Mouse (Mus musculus) heart, adult 18-20 months (tissue): ENCODE data around the gene Ikbip. TPM values are rescaled to one million over a fixed set of nuclear protein-coding genes. Genes with fewer than 3 reads are reported as not detected.

Experiments used
- DNase-seq, 2 experiments: peaks; one replicate each; pipeline ENCODE4 v3.0.0; 2021 to 2022; ENCODE audit warnings: mixed read lengths in 1 of 2
- long read RNA-seq, 2 experiments: library from polyadenylated mRNA; stranded (forward); transcript quantifications; one replicate each; pipeline ENCODE4 v2.0.0; 2021
- total RNA-seq, 2 experiments: library from RNA; stranded (reverse); gene quantifications; 2 replicates each; pipeline ENCODE4 v1.2.3; 2021

Ikbip gene
- 10 to 100 TPM; 18.4 to 20.9 TPM for total RNA-seq
- long read RNA-seq, experiment 1, transcript Ikbip-202 (3 exons, 1,328 nt) = major isoform, 9 of 15 reads
- long read RNA-seq, experiment 1, partial matches to known transcripts = 2 of 15 reads
- long read RNA-seq, experiment 1, other reads (novel, unspliced or antisense) = 0 of 15 reads
- long read RNA-seq, experiment 2, partial matches to known transcripts = 0 of 7 reads
- long read RNA-seq, experiment 2, other reads (novel, unspliced or antisense) = 2 of 7 reads

DNA sequence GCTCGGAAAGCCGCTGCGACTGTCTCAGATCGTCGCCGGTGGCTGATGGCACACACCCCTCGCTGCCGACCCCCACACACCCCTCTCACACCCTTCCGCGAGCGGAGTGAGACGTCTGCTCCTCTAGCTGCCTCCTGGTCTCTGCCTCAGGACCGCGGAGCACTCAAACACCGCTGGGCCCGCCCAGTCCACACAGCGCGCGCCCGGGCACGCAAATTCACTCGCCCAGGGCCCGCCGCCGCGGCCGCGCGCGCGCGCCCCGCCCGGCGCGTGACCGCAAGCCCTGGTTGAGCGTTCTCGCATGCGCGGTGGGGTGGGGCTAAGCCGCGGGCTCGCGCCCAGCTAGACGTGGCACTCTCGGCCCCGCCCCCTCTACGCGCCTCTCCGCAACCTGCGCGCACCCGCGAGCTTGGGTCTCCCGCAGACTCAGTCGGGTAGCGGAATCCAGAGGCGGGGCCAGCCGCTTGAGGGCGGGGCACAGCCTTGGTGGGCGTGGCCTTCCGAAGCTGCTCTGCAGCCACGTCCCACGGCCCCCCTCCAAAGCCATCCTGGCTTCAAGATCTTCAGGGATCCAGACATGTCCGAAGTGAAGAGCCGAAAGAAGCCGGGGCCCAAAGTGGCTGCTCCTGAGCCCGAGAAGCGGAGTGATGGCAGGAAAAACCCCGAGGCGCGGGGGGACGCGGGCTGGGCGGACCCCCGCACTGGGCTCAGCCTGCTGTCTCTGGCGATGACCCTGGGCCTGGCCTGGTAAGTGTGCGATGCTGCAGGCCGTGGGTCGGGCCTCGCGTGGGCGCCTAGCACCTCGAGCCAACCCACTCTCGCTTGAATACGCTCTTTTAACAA is at the start of gene Ikbip, which contains the start of gene Apaf1:
Ikbip (plus strand) TSS at position 391 of the 843 bp plus-strand sequence.
Apaf1 (minus strand) TSS at position 221 of the 843 bp plus-strand sequence.
- peak; percentile 100 for DNase-seq

DNA sequence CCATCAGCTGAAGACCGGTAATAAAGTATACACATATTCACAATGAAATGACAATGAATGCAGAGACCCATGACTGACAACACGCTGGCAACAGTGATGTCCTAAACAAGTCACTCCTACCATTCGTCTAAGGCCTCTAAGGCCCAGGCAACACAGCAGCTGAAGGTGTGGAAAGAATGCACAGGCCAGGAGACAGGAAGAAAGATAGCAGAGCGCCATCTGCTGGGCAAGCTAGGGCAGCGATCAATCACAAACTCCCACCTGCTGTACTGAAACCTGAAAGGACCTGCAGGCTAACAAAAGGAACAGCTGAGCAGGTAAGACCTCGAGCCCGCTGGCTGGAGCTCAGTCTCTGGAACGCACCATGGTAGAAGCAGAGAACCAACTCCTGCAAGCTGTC is 48.8 kb upstream of the Ikbip start:
- peak; percentile 38 to 79 for DNase-seq

DNA sequence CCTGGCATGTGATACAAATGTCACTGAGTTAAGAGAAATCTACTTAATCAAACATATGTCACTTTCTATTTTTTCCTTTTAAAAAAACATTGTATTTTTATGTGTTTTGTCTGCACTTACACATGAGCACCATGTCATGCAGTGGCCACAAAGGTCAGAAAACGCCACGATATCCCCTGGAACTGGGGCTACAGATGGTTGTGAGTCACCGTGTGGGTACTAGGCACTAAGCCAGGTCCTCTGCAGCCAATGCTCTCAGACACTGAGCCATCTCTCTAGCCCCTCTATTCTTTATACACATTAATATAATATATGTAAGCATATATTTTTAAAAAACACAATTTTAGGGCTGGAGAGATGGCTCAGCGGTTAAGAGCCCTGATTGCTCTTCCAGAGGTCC is 33.0 kb upstream of the Ikbip start:
- no peak for DNase-seq

DNA sequence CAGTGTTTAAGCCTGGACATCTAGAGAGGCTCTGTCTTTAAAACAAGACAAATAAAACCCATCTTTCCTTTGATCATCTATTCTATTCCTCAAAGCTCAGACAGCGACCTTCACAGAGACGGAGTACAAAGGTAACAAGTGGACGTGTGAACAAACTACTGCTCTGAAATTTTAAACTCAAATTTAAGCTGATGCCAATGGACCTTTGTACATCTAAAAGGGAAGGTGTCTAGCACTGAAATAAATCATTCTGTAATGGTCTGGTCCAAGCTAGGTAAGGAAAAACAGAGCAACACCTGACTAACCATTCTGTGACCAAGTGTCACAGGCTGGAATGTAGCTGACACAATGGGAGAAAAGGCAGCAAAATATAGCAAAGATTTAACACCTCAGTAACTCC is 31.6 kb upstream of the Ikbip start:
- no peak for DNase-seq

DNA sequence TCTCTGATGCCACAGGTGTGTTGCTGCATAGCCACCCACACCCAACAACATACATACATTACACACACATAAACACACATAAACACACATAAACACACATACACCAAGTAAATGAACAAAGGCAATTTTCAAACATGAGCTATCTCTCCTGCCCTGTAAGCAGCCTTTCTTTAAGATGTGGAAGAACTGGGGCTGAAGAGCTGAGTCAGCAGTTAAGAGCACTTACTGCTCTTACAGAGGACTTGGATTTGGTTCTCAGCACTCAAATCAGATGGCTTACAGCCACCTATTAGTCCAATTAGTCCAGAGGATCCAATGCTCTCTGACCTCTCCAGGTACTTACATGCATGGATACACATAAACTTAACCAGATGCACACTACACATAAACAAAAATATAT is 30.0 kb upstream of the Ikbip start:
- no peak for DNase-seq

- DNase-seq = peak in 1 of 2 experiments; percentile 19
Observed at GRCm38 (mm10) chr10:91060742-91061141, 22.0 kb upstream of the Ikbip start.

- no peak for DNase-seq
Observed at GRCm38 (mm10) chr10:91062355-91062754, 20.4 kb upstream of the Ikbip start.

- DNase-seq = no peak
Observed at GRCm38 (mm10) chr10:91071768-91072167, 11.0 kb upstream of the Ikbip start.

GRCm38 (mm10) chr10:91073345-91073744 is 9.4 kb upstream of the Ikbip start:
- peak; percentile 21 to 26 for DNase-seq

DNA sequence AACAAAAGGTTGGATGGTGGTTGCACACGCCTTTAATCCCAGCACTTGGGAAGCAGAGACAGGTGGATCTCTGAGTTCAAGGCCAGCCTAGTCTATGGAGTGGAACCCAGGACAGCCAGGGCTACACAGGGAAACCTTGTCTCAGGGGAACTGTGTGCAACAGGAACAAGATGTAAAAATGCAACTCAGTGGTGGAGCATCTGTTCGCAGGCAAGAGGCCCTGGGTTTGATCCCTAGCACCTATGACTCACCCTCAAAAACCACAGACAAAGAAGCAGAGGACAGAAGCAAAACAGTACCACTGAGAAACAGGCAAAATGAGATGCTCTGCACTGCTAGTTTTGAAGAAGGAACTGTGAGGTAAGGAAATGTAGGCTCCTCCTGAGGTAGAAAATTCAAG is 6.1 kb upstream of the Ikbip start:
- no peak for DNase-seq

- no peak for DNase-seq
Observed at GRCm38 (mm10) chr10:91080540-91080939, 2.2 kb upstream of the Ikbip start.

GRCm38 (mm10) chr10:91081959-91082507 is 707 bp upstream of the Ikbip start:
- peak in 1 of 2 experiments; percentile 60 for DNase-seq

GRCm38 (mm10) chr10:91083393-91083927 is 720 bp downstream of the Ikbip start:
- DNase-seq = no peak

DNA sequence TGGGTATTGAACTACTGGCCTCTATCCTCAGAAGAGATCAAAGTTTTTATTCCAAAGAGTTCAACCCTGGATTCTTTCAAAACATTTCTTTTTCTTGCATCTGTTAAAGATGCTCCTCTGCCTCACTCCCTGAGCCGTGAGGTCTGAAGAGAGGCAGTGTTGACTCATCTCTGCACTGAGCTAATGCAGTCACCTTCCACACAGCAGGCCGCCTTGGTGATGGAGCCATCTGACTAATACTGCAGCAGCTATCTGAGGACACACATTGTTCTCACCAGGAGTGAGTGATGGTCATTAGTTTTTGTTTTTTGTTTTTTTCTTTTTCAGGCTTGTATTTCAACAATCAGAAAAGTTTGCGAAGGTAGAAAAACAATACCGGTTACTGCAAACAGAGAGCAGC is 10.1 kb downstream of the Ikbip start:
- no peak for DNase-seq

GRCm38 (mm10) chr10:91094251-91095104 is 11.7 kb downstream of the Ikbip start:
- no peak for DNase-seq

GRCm38 (mm10) chr10:91098056-91098455 is 15.3 kb downstream of the Ikbip start:
- DNase-seq = no peak

- no peak for DNase-seq
Observed at GRCm38 (mm10) chr10:91100101-91100500, 17.4 kb downstream of the Ikbip start.

GRCm38 (mm10) chr10:91101936-91102335 is 19.2 kb downstream of the Ikbip start:
- DNase-seq = no peak

- DNase-seq = no peak
Observed at GRCm38 (mm10) chr10:91102799-91103590, 20.3 kb downstream of the Ikbip start.

GRCm38 (mm10) chr10:91105981-91106380 is 23.2 kb downstream of the Ikbip start:
- no peak for DNase-seq

DNA sequence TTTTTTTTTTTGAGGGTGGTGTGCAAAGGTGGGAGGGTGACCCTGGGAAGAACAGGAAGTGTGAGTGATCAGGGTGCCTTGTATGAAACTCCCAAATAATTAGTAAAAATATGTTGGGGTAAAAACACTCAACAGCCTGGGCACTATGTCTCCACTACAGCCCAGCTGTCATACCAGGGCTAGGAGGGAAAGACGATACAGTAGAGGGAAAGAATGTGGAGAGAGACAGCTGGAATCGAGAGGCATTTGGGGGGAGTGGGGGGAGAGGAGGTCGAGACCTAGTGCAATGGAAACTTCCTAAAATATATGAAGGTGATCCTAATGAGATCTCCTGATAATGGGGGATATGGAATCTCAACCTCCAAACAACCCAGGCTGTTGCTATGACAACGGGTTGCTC is 27.1 kb downstream of the Ikbip start:
- DNase-seq = no peak
